Mouse (Mus musculus) MEL (cell line): Measurements from ENCODE around the gene Mok.

Experiments
- MAX ChIP-seq: IDR thresholded peaks from 2 replicates; pipeline ENCODE4 v1.6.1; 2011; ENCODE audit warnings: low read length, improper control_type of control experiment
- POLR2A ChIP-seq, 2 experiments: IDR thresholded peaks; 2 replicates each; pipeline ENCODE4 v1.6.1; 2011 to 2012; ENCODE audit warnings: low read length in 2 of 2, mild to moderate bottlenecking in 2 of 2, control low read depth in 1 of 2, improper control_type of control experiment in 1 of 2, low read depth in 1 of 2, moderate library complexity in 1 of 2; ENCODE audit not compliant: control insufficient read depth in 1 of 2, insufficient read depth in 1 of 2, poor library complexity in 1 of 2
- TAL1 ChIP-seq: IDR thresholded peaks from 2 replicates; pipeline ENCODE4 v1.6.1; 2012; ENCODE audit warnings: mild to moderate bottlenecking, inconsistent platforms, low read length, moderate library complexity, mixed read lengths

DNA sequence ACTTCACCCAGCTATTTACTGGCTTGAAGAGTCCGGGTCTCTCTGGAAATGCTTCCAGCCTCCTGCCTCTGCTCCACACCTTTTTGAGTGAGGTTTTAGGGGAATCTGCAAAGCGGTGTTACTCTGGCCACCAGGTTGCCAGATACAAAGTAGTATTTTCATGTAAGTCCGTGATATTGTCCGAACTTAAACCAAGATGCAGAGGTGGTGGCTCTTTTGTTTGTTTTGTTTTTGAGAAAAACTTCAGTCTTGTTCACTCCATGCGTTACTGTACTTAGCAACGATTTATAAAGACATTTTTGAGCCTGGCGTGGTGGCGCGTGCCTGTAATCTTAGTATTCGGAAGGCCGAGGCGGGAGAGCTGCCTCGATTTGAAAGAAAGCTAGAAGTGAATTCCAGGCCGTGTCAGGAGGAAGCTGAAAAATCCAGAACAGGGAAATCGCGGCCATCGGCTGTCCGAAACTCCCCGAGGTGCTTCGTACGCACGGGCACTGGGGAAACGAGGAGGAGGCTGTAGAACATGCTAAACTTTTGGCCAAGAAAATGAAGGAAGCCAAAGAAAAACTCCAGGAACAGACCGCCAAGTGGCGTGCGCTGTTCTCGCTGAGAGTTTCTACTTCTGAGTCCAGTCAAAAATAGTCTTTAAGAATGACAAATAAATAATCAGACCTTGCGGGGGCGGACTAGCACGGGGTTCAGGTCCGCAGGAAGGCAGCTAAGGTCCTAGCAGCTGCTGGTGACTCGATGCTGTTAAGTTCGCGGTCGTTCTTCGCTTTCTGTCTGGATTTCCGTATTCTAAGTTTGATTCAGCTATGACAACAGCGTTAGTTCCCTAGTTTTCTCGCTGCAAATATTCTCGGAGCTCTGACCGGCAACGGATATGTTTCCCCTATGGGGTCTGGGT is 3.7 kb upstream of the Mok start:
- TF ChIP-seq POLR2A (IDR thresholded peaks at IDR 0.05; ENCODE audit: control insufficient read depth in 1 of 2, insufficient read depth in 1 of 2, low read depth in 1 of 2, low read length in 2 of 2, poor library complexity in 1 of 2), result no peak
- TF ChIP-seq TAL1, result no peak
- peak; percentile 62; the same call in 1 of the 2 replicates for TF ChIP-seq MAX
